Mouse (Mus musculus) gastrocnemius, postnatal 36 days (tissue): ENCODE results near the gene Frmd4a. TPM values are rescaled to one million over a fixed set of nuclear protein-coding genes. Genes with fewer than 3 reads are reported as not detected.

Source experiments
- DNase-seq, 2 experiments: peaks; one replicate each; pipeline ENCODE4 v3.0.0; 2022
- intact Hi-C: fragments of 180-260 bp; cut with DNase I; formaldehyde crosslinking; loops from one replicate; pipeline ENCODE4 v1.15.1; 2025
- total RNA-seq, 2 experiments: library from RNA; stranded (reverse); gene quantifications; 2 replicates each; pipeline ENCODE4 v1.2.3; 2021

Gene Frmd4a
- total RNA-seq, 2 experiments from 2014 or later, result 3.9 to 4.0 TPM

DNA sequence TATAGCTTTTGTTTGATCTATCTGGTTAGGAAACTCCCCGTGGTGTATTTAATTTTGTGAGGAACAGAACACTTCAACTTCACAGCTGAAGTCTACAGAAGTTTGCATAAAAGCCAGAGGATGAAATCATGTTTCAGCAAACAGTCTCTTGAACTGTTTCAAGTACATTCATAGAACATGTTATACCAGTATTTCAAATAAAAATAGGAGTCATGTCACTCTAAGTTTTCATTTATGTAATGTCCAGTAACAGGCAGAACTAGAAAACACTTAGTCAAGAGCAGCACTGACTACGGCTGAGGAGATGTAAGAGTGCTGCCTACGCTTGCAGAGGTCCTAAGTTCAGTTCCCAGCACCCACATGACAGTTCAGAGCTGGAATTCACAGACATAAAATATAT, 609.4 kb downstream of the Frmd4a start:
- no peak for DNase-seq
- intact Hi-C loops, result no loop called here

DNA sequence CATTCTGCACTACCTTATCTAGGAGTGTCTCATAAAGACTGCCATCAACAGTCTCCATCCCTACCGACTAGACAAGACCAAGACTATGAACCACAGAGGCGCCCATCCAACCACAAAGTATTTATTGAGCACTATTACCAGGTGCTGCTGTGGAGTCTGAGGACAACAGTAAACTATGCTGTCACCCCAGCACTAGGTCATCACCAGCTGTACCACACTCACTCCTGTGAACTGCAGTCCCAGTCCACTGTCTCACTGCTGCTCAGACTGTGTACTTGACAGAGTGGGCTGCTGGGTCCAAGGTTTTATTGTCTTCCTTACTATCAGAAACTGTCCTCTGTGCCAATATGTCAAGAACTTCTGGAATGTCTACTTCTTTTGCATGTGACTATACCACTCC, 611.4 kb downstream of the Frmd4a start:
- intact Hi-C loops, result no loop called here
- DNase-seq, result no peak

DNA sequence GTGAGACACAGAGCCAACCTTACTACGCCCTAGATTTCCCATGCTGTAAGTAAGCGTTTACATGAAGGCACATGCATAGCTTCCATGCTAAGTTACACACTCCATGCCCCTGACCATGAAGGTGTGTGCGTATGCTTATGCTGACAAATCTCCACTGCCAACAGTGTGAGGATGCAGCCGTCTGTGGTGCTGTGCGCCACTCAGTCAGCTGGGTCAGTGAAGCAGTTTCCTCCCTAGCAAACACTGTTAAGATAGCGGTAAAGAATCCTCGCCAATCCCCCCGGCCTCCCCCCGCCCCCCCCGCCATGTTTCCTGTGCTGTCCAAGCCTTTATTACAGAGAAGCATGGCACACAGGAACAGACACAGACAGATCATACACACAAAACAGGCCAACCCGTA, 612.0 kb downstream of the Frmd4a start:
- DNase-seq, result no peak
- intact Hi-C loops, result no loop called here

DNA sequence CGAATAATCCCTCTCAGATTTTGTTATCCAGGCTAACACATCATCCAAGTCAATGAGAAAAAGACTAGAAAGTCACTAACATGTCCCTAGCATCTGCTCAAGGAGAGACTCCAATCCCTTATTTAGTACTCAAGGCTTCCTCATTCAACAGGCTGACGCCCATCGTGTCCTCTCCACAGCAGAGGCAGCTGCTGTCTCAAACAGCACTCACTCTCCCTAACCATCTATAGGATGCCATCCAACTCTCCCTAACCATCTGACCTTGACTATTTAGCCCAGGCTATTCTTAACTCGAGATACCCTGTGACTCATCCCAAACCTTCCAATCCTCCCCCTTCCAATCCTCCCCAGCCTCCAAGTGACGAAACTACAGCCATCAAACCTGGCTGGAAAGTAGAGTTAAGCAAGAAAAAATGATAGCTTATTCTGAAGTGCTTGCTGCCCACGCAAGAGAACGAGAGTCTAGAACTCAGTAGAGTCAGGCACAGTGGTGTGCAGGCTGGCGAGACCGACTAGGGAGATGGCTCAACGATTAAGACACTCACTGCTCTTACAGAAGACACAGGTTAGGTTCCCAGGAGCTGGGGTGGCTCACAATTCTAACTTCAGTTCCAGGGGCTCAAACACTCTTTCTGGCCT, 612.8 kb downstream of the Frmd4a start:
- no peak for DNase-seq
- intact Hi-C loops, result loop anchor here (5.0 kb wide), 1 partner anchor 133 kb away; no protein-coding TSS in a partner anchor

DNA sequence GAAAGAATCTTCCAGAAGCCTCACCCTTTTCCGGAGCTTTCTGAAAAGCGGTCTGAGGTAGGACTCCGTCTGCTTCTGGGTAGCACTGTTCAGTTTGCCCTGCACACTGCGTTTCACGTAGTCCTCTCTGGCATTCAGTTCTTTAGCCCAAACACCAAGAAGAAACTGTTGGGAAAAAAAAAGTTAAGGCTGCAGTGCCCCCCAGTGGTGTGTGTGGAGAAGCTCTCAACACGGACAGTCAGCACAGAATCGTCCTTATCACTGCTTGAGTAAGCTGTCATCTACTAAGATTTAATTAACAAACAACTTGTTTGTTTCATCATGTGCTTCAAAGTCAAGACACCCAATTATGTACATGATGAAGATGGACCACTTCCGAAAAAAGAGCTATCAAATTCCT, 618.3 kb downstream of the Frmd4a start:
- DNase-seq, result no peak
- intact Hi-C loops, result no loop called here

DNA sequence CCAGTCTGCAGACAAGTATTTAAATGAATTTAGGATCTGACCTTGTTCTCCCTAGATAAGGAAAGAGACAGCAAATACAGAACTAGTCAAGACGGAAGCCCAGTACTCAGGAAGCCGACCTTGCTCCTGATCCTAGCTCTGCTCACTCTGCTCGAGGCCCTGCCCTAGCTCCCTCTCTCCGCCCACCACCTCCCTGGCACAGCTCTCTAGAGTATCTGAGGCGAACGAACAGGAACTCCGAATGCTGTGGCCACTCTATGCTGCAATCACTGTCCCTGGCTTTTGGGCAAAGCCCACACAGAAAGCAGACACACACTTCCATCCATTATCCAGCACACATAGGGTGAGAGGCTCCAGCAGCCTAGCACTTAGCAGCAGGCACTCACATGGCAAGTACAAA, 619.1 kb downstream of the Frmd4a start:
- intact Hi-C loops, result no loop called here
- no peak for DNase-seq

DNA sequence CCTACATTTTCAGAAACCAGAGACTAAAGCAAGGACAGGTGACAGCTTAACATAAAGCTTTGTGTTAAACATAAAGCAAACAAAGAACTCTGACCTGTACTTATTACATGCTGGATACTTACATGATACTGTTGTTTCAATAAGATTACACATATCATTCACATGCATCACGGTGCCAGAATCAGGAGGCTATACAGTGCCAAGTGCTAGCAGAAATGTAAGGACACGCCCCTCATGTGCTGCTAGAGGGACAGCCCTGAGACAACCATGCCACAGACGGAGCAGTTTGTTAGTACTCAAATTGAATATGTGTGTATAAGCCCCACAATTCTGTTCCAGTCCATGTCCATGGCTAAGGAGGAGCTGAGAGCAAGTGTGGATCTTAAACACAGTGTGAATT, 620.7 kb downstream of the Frmd4a start:
- intact Hi-C loops, result no loop called here
- no peak for DNase-seq

DNA sequence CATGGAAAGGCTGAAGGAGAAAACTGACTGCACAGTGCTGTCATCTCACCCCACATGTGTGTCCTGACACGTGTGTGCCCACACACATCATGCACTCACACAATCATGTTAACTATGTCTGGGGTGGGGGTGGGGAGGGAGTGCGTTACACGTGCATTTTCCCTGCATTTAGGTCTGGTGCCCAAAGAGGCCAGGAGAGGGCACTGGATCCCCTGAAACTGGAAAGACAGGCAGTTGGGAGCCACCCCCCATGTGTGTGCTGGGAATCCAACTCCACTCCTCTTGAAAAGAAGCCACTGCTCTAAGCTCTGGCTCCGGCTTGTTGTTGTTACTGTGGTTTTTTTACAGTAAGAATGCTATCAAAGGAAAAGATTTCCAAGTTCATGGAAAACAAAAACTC, 627.5 kb downstream of the Frmd4a start:
- intact Hi-C loops, result no loop called here
- DNase-seq, result no peak

DNA sequence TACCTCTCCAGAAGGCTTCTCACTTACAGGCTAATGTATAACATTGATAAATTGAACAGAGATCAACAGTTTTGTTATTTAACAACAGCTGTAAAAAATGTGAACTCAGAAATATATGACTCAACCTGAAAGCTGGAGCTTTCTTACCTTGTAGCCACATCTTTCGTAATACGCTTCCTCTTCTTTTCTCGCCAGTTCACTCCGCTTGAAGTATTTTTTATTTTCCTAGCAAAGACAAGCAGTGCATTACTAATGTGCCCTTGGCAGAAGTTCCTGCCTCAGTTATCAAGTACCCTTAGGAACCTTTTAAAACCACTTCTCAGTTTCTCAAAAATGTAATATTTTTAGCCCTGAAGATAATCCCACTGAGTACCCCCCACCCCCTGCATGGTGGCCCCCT, 630.6 kb downstream of the Frmd4a start:
- no peak for DNase-seq
- intact Hi-C loops, result no loop called here

DNA sequence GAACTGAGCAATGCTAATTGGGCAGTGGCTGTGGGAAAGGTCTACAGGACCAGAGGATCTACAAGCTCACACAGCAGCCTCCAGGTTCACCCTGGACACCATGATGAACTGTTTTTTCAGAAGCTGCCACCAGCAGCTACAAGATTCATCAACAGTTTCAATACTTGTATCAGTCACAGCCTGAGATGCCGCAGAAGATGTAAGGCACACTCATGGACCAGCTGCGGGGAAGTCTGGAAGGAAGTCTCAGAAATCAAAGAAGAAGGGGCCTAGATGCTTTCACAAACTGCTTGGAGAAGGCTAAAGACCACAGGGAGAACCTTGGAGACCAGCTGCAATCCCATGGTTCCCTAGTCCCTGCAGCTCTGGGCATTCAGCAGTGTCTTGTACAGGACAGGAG, 632.1 kb downstream of the Frmd4a start:
- intact Hi-C loops, result loop anchor here (5.0 kb wide), 2 partner anchors 152 to 213 kb away; no protein-coding TSS in a partner anchor
- no peak for DNase-seq

DNA sequence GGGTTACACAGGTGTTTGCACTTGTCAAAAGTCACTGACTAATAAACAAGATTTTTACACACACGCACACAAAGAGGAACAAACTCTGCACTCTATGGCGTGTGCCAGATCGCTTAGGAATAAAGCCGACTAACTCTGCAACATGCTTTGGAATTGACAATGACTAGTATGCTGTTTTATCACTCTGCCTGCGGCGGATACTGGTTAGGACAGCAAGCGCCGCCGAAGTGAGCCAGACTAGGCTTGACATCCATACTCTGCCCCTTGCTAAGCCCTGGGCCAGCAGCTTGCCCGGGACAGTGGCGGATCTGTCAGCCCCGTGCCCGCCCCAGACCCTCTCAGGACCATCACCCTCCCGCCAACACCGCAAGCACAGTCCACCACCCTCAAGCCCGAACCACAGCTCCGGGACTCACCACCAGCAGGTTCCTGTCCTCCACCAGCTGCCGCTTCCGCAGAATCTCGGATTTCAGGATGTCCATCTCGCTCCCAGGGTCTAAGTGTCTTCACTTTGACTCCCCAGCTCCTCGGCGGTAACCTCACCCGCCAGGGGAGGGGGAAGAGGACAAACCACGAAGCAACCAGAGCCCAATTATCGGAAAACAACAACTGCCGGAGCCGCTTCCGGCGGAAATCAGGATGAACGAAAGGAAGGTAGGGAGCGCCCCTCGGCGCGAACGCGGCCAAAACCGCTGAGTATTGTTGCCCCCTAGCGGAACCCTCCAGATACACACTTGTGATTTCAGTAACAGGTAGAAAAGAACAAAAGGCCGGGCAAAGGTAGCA, 634.2 kb downstream of the Frmd4a start, which contains the start of gene Prpf18:
TSS of gene Prpf18 (minus strand) at position 614 of the 786 bp plus-strand sequence.
- DNase-seq, result peak; percentile 76 to 79
- intact Hi-C loops, result loop anchor here (5.0 kb wide), 2 partner anchors 154 to 211 kb away; no protein-coding TSS in a partner anchor

DNA sequence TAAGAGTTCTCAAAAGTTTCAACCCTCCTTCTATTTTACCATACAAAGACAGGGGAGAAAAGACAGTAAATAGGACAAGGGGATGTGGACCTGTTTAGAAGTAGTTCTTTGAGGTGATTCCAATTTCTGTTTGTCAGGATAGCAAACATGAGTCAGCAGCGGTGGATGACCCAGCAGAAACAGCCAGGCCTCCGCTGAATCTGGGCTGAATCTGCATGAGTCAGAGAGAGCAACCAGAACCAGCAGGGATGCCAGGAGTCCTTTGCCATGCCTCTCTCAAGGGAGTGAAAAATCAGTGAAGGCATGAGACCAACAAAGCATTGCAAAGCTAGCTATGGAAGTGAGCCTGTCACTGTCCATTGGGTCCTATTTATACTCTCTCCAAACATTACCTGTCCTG, 643.2 kb downstream of the Frmd4a start:
- intact Hi-C loops, result no loop called here

More for the DNA sequence above, 643.2 kb downstream of the Frmd4a start:
- DNase-seq, result no peak
